Mouse (Mus musculus): ENCODE measurements around the gene Ubash3a. TPM values are rescaled to one million over a fixed set of nuclear protein-coding genes. Genes with fewer than 3 reads are reported as not detected.

Ubash3a gene
- polyA plus RNA-seq, 1 experiment from 2014 or later, result 0.28 TPM

GRCm38 (mm10) chr17:31282687-31283053, 75.0 kb downstream of the Ubash3a start:
- H3K4me3 ChIP-seq (replicated peaks), result no peak overlapping the region
- no peak overlapping the region for H3K27ac ChIP-seq (replicated peaks)
- H3K9ac ChIP-seq, result no peak overlapping the region
- no peaks in the 10 kb centered on the region for H3K27me3 ChIP-seq
- no peak for ATAC-seq (ENCODE audit: insufficient number of reproducible peaks, low FRiP score, low TSS enrichment, low read depth)
- H3K4me1 ChIP-seq, result no peaks in the 10 kb centered on the region
- no peak overlapping the region for H3K4me2 ChIP-seq (replicated peaks)
- H3K36me3 ChIP-seq, result no peaks in the 10 kb centered on the region
- 26% methylated on average over 7 of the region's 7 CpGs for WGBS
- H3K9me3 ChIP-seq (replicated peaks), result no peaks in the 10 kb centered on the region

- H3K27ac ChIP-seq (replicated peaks), result no peak overlapping the region
- H3K4me3 ChIP-seq (replicated peaks), result no peak overlapping the region
- no peaks in the 10 kb centered on the region for H3K27me3 ChIP-seq
- no peaks in the 10 kb centered on the region for H3K9me3 ChIP-seq (replicated peaks)
- no peak overlapping the region for H3K4me2 ChIP-seq (replicated peaks)
- H3K36me3 ChIP-seq, result no peaks in the 10 kb centered on the region
- 66% methylated on average over 2 of the region's 2 CpGs for WGBS
- no peaks in the 10 kb centered on the region for H3K4me1 ChIP-seq
- no peak overlapping the region for H3K9ac ChIP-seq
- no peak for ATAC-seq (ENCODE audit: insufficient number of reproducible peaks, low FRiP score, low TSS enrichment, low read depth)
Measured at GRCm38 (mm10) chr17:31285867-31286266, 78.2 kb downstream of the Ubash3a start.

GRCm38 (mm10) chr17:31286492-31286891, 78.8 kb downstream of the Ubash3a start, which contains the start of gene Slc37a1:
Slc37a1 (plus strand) TSS chr17:31286792.
- H3K27ac ChIP-seq (replicated peaks), result no peak within 1 kb of the TSS
- H3K36me3 ChIP-seq, result no peaks in the 10 kb centered on the region
- ATAC-seq (ENCODE audit: insufficient number of reproducible peaks, low FRiP score, low TSS enrichment, low read depth), result no peak
- no peak within 1 kb of the TSS for H3K9ac ChIP-seq
- H3K27me3 ChIP-seq, result no peaks in the 10 kb centered on the region
- H3K4me1 ChIP-seq, result no peaks in the 10 kb centered on the region
- no peak within 1 kb of the TSS for H3K4me2 ChIP-seq (replicated peaks)
- no peaks in the 10 kb centered on the region for H3K9me3 ChIP-seq (replicated peaks)
- H3K4me3 ChIP-seq (replicated peaks), result no peak within 1 kb of the TSS
- WGBS, result 91% methylated on average over 1 of the region's 1 CpGs

- 86% methylated on average over 3 of the region's 3 CpGs for WGBS
- Histone ChIP-seq H3K4me2 (replicated peaks) (no peak overlapping the region), H3K27me3 (no peaks in the 10 kb centered on the region), H3K36me3 (no peaks in the 10 kb centered on the region), H3K9me3 (replicated peaks) (no peaks in the 10 kb centered on the region), H3K9ac (no peak overlapping the region), H3K4me3 (replicated peaks) (no peak overlapping the region), H3K4me1 (no peaks in the 10 kb centered on the region), H3K27ac (replicated peaks) (no peak overlapping the region)
- ATAC-seq (ENCODE audit: insufficient number of reproducible peaks, low FRiP score, low TSS enrichment, low read depth), result no peak
Measured at GRCm38 (mm10) chr17:31287216-31287615, 79.5 kb downstream of the Ubash3a start.

GRCm38 (mm10) chr17:31288999-31289726, 81.5 kb downstream of the Ubash3a start:
- Histone ChIP-seq H3K9ac (no peak overlapping the region), H3K4me1 (no peaks in the 10 kb centered on the region), H3K4me2 (replicated peaks) (no peak overlapping the region), H3K36me3 (no peaks in the 10 kb centered on the region), H3K27me3 (no peaks in the 10 kb centered on the region), H3K9me3 (replicated peaks) (no peaks in the 10 kb centered on the region), H3K4me3 (replicated peaks) (no peak overlapping the region), H3K27ac (replicated peaks) (no peak overlapping the region)
- 45% methylated on average over 7 of the region's 7 CpGs for WGBS
- no peak for ATAC-seq (ENCODE audit: insufficient number of reproducible peaks, low FRiP score, low TSS enrichment, low read depth)

- Histone ChIP-seq H3K9ac (no peak overlapping the region), H3K4me2 (replicated peaks) (no peak overlapping the region), H3K27ac (replicated peaks) (no peak overlapping the region), H3K4me1 (peaks cover 3% of the 10 kb centered on the region; the same call in 1 of the 2 replicates), H3K36me3 (no peaks in the 10 kb centered on the region), H3K27me3 (peaks cover 5% of the 10 kb centered on the region; the same call in 1 of the 2 replicates), H3K4me3 (replicated peaks) (no peak overlapping the region), H3K9me3 (replicated peaks) (no peaks in the 10 kb centered on the region)
- no peak for ATAC-seq (ENCODE audit: insufficient number of reproducible peaks, low FRiP score, low TSS enrichment, low read depth)
Measured at GRCm38 (mm10) chr17:31290311-31290710, 82.6 kb downstream of the Ubash3a start.

- H3K27me3 ChIP-seq, result peaks cover 11% of the 10 kb centered on the region
- H3K36me3 ChIP-seq, result no peaks in the 10 kb centered on the region
- H3K9ac ChIP-seq, result no peak overlapping the region
- no peak for ATAC-seq (ENCODE audit: insufficient number of reproducible peaks, low FRiP score, low TSS enrichment, low read depth)
- H3K27ac ChIP-seq (replicated peaks), result no peak overlapping the region
- H3K4me2 ChIP-seq (replicated peaks), result no peak overlapping the region
- no peaks in the 10 kb centered on the region for H3K9me3 ChIP-seq (replicated peaks)
- WGBS, result 55% methylated on average over 6 of the region's 6 CpGs
- peaks cover 8% of the 10 kb centered on the region for H3K4me1 ChIP-seq
- H3K4me3 ChIP-seq (replicated peaks), result no peak overlapping the region
Measured at GRCm38 (mm10) chr17:31290859-31291258, 83.2 kb downstream of the Ubash3a start.

GRCm38 (mm10) chr17:31294363-31295214, 86.9 kb downstream of the Ubash3a start:
- Histone ChIP-seq H3K4me2 (replicated peaks) (peak overlapping the region; percentile 95; the same call in 1 of the 2 replicates), H3K27me3 (peaks cover 28% of the 10 kb centered on the region), H3K4me3 (replicated peaks) (no peak overlapping the region), H3K9me3 (replicated peaks) (no peaks in the 10 kb centered on the region), H3K9ac (no peak overlapping the region), H3K27ac (replicated peaks) (no peak overlapping the region), H3K36me3 (no peaks in the 10 kb centered on the region), H3K4me1 (peaks cover 28% of the 10 kb centered on the region)
- 0 out of 2 replicates have a peak, but pooled peaks have one; percentile 1 for ATAC-seq (ENCODE audit: insufficient number of reproducible peaks, low FRiP score, low TSS enrichment, low read depth)
- 73% methylated on average over 15 of the region's 15 CpGs for WGBS

- Histone ChIP-seq H3K4me2 (replicated peaks) (peak overlapping the region; percentile 95), H3K9ac (no peak overlapping the region), H3K4me3 (replicated peaks) (peak overlapping the region; percentile 49), H3K9me3 (replicated peaks) (no peaks in the 10 kb centered on the region), H3K4me1 (peaks cover 28% of the 10 kb centered on the region), H3K27me3 (peaks cover 28% of the 10 kb centered on the region), H3K36me3 (no peaks in the 10 kb centered on the region), H3K27ac (replicated peaks) (no peak overlapping the region)
- ATAC-seq (ENCODE audit: insufficient number of reproducible peaks, low FRiP score, low TSS enrichment, low read depth), result 0 out of 2 replicates have a peak, but pooled peaks have one; percentile 6
- WGBS, result 23% methylated on average over 25 of the region's 25 CpGs
Measured at GRCm38 (mm10) chr17:31295215-31295891, 87.7 kb downstream of the Ubash3a start.

GRCm38 (mm10) chr17:31295892-31296781, 88.5 kb downstream of the Ubash3a start:
- Histone ChIP-seq H3K27ac (replicated peaks) (no peak overlapping the region), H3K4me1 (peaks cover 28% of the 10 kb centered on the region), H3K36me3 (no peaks in the 10 kb centered on the region), H3K9ac (peak overlapping the region; percentile 9), H3K4me3 (replicated peaks) (peak overlapping the region; percentile 49), H3K4me2 (replicated peaks) (peak overlapping the region; percentile 95), H3K27me3 (peaks cover 28% of the 10 kb centered on the region), H3K9me3 (replicated peaks) (no peaks in the 10 kb centered on the region)
- WGBS, result under 1% methylated on average over 68 of the region's 68 CpGs
- ATAC-seq (ENCODE audit: insufficient number of reproducible peaks, low FRiP score, low TSS enrichment, low read depth), result peak; percentile 72
